Mouse (Mus musculus) embryonic facial prominence, embryonic 12.5 days (tissue): Measurements from ENCODE around the gene Ngb. TPM values are rescaled to one million over a fixed set of nuclear protein-coding genes. Genes with fewer than 3 reads are reported as not detected.

Experiments used
- ATAC-seq: fragments of 200-750 bp; cut with Nextera tagmentation; 2 replicates; pipeline ENCODE4 v1.8.0; 2017; ENCODE audit not compliant: insufficient number of reproducible peaks, insufficient read depth, low FRiP score, low TSS enrichment
- H3K27ac ChIP-seq: fragments of 300-500 bp; sonication (generic); 2 replicates; pipeline ENCODE4 v1.5.1; 2016; ENCODE audit warnings: mild to moderate bottlenecking
- H3K27me3 ChIP-seq: fragments of 300-500 bp; sonication (generic); 2 replicates; pipeline ENCODE4 v1.6.1; 2016; ENCODE audit warnings: mild to moderate bottlenecking, moderate library complexity
- H3K36me3 ChIP-seq: fragments of 300-500 bp; sonication (generic); 2 replicates; pipeline ENCODE4 v1.6.1; 2016; ENCODE audit warnings: mild to moderate bottlenecking
- H3K4me1 ChIP-seq: fragments of 300-500 bp; sonication (generic); 2 replicates; pipeline ENCODE4 v1.6.1; 2016
- H3K4me2 ChIP-seq: fragments of 300-500 bp; sonication (generic); replicated peaks from 2 replicates; pipeline ENCODE4 v1.6.1; 2016; ENCODE audit warnings: mild to moderate bottlenecking, moderate library complexity
- H3K4me3 ChIP-seq: fragments of 300-500 bp; sonication (generic); 2 replicates; pipeline ENCODE4 v1.5.1; 2016; ENCODE audit warnings: mild to moderate bottlenecking
- H3K9ac ChIP-seq: fragments of 300-500 bp; sonication (generic); 2 replicates; pipeline ENCODE4 v1.6.1; 2016; ENCODE audit warnings: mild to moderate bottlenecking, moderate library complexity
- H3K9me3 ChIP-seq: fragments of 300-500 bp; sonication (generic); 2 replicates; pipeline ENCODE4 v1.6.1; 2016; ENCODE audit warnings: mild to moderate bottlenecking, moderate library complexity
- WGBS: fragments of 180-500 bp; shearing (Covaris S2); methylation state at CpG from one replicate; pipeline ENCODE4 v1.1.7; 2016; 5-methylcytosine and 5-hydroxymethylcytosine counted together
- polyA plus RNA-seq: library from polyadenylated mRNA; unstranded; fragments of >200 nt; fragmentation: Nextera tagmentation; extraction: Ambion mirVana; gene quantifications from 2 replicates; pipeline ENCODE4 v1.2.1, GENCODE M21; 2016

Ngb gene
- polyA plus RNA-seq, 1 experiment from 2014 or later = 0.42 TPM

- Histone ChIP-seq H3K27me3 (no peaks in the 10 kb centered on the region), H3K4me1 (no peaks in the 10 kb centered on the region), H3K27ac (no peak overlapping the region), H3K4me3 (no peak overlapping the region), H3K36me3 (no peaks in the 10 kb centered on the region), H3K4me2 (no peak overlapping the region), H3K9me3 (no peaks in the 10 kb centered on the region), H3K9ac (no peak overlapping the region)
- ATAC-seq = no peak
- 47% methylated on average over 3 of the region's 3 CpGs for WGBS
Observed at GRCm38 (mm10) chr12:87047536-87047935, 54.8 kb downstream of the Ngb start.

Other genes with a start within 250 kb of the Ngb start
- 53.9 and 59.2 TPM in 2 replicates for gene Irf2bpl, start 217.7 kb downstream of the Ngb start, polyA plus RNA-seq
- 29.2 and 31.9 TPM in 2 replicates for gene Cipc, start 155.5 kb downstream of the Ngb start, polyA plus RNA-seq
- gene Zdhhc22, start 112.1 kb downstream of the Ngb start, polyA plus RNA-seq = 3.2 and 3.9 TPM in 2 replicates
- gene Tmem63c, start 81.2 kb downstream of the Ngb start, polyA plus RNA-seq = 0.26 and 0.76 TPM in 2 replicates
- 29.5 and 32.5 TPM in 2 replicates for gene Gstz1, start 44.6 kb upstream of the Ngb start, polyA plus RNA-seq
- gene Pomt2, start 45.4 kb upstream of the Ngb start, polyA plus RNA-seq = 15.4 and 17.3 TPM in 2 replicates
- 0.52 and 1.8 TPM in 2 replicates for gene Samd15, start 97.2 kb upstream of the Ngb start, polyA plus RNA-seq
- gene Tmed8, start 97.9 kb upstream of the Ngb start, polyA plus RNA-seq = 3.6 and 3.8 TPM in 2 replicates
- 0.77 and 0.89 TPM in 2 replicates for gene Noxred1, start 136.2 kb upstream of the Ngb start, polyA plus RNA-seq
- 55.1 and 57.9 TPM in 2 replicates for gene Vipas39, start 163.7 kb upstream of the Ngb start, polyA plus RNA-seq
- gene Ahsa1, start 163.9 kb upstream of the Ngb start, polyA plus RNA-seq = 218 and 222 TPM in 2 replicates
- gene Ism2, start 197.2 kb upstream of the Ngb start, polyA plus RNA-seq = 1.0 and 1.4 TPM in 2 replicates